Mouse (Mus musculus) gastrocnemius, adult 2 months (tissue): ENCODE results near the gene Arhgef12. TPM values are rescaled to one million over a fixed set of nuclear protein-coding genes. Genes with fewer than 3 reads are reported as not detected.

ENCODE experiments used
- DNase-seq: peaks from one replicate; pipeline ENCODE4 v3.0.0; 2022
- H3K27ac ChIP-seq: fragments of 200-600 bp; 2 replicates; pipeline ENCODE4 v1.8.1; 2022; ENCODE audit warnings: mild to moderate bottlenecking
- H3K4me3 ChIP-seq: fragments of 200-600 bp; 2 replicates; pipeline ENCODE4 v1.8.1; 2022; ENCODE audit warnings: mild to moderate bottlenecking, moderate library complexity
- CTCF ChIP-seq: fragments of 200-600 bp; IDR thresholded peaks from 2 replicates; pipeline ENCODE4 v1.8.1; 2022; ENCODE audit warnings: antibody characterized with exemption, mild to moderate bottlenecking, moderate library complexity
- intact Hi-C: fragments of 180-260 bp; cut with DNase I; formaldehyde crosslinking; loops from one replicate; pipeline ENCODE4 v1.15.1; 2025
- total RNA-seq, 2 experiments: library from RNA; stranded (reverse); gene quantifications; 2 replicates each; pipeline ENCODE4 v1.2.3; 2021

Gene Arhgef12
- total RNA-seq, 2 experiments from 2014 or later: 41.9 to 61.9 TPM

DNA sequence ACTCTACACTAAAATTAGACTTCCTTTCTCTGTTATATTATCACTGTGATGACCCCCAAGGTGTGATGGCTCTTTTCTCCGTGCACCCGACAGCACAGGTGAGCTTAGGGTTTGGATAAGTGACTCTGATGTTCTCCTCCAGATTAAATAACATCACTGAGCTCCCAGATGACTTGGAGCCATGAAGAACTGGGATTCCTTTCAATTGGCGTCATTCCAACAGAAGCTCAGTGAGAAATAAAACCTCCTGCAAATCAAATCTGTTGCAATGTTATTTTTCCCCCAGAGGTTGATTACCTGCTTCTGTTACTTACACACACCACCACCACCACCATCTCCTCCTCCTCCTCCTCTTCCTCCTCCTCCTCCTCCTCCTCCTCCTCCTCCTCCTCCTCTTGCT, 13.2 kb downstream of the Arhgef12 start:
- no peak for DNase-seq
- intact Hi-C loops: loop anchor here (10.0 kb wide), 1 partner anchor 49 kb away; no protein-coding TSS in a partner anchor
- H3K27ac ChIP-seq: peak overlapping the region; percentile 74
- no peak for TF ChIP-seq CTCF
- H3K4me3 ChIP-seq: peak overlapping the region; percentile 19; the same call in 1 of the 2 replicates

DNA sequence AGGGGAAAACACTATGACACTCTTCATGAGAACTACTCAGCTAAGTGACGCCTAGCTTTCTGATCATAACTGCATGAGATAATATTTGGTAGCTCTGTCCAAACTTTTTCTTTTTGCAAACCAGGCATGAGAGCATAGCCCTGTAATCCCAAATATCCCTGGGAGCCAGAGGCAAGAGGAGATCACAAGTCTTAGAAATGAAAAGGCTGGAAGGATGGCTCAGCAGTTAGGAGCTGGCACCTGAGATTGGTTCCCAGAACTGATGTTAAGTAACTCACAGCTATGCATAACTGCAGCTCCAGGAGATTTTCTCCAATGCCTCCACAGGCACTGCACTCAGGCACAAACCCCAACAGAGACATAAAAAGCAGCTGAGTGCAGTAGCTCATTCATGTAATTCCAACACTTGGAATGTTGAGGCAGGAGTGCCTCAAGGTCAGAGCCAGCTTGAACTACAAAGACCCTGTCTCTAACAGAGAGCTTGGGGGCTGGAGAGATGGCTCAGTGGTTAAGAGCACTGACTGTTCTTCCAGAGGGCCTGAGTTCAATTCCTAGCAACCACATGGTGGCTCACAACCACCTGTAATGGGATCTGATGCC, 21.3 kb downstream of the Arhgef12 start:
- DNase-seq: no peak
- intact Hi-C loops: no loop called here
- H3K27ac ChIP-seq: peak overlapping the region; percentile 70

GRCm38 (mm10) chr9:43084496-43085362, 22.3 kb downstream of the Arhgef12 start:
- no peak for TF ChIP-seq CTCF
- intact Hi-C loops: no loop called here
- H3K27ac ChIP-seq: peak overlapping the region; percentile 70

More for the DNA sequence above, 21.3 kb downstream of the Arhgef12 start:
- no peak overlapping the region for H3K4me3 ChIP-seq
- TF ChIP-seq CTCF: no peak

DNA sequence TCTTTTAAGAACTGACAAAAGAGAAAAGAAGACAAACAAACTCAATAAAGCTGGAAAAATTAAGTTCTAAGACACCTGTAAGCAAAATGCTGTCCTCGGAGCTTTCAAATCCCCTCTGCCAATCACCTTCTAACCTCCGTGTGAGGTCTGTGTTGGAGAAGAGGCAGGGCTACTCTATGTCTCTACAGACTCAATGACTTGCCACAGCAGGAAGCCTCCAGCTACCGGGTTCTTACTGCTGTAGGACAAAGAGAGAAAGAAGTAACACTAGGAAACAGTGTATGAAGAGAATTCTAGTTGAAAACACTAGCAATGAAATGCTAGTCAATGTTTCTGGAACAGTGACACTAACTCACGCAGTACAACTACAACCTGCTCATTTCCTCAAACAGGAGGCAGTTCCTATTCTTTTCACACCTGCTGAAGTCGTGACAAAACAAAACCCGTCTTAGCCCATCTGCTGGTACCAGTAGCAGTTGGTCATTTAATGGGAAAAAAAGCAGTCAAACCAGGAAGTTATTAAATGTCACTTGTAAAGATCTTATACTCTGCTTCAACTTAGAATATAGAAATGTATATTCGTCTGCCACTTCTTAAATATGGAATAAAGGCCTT, 23.5 kb downstream of the Arhgef12 start:
- TF ChIP-seq CTCF: no peak
- intact Hi-C loops: no loop called here
- Histone ChIP-seq H3K4me3 (no peak overlapping the region), H3K27ac (peak overlapping the region; percentile 29; the same call in 1 of the 2 replicates)
- no peak for DNase-seq

More at GRCm38 (mm10) chr9:43084496-43085362, 22.3 kb downstream of the Arhgef12 start:
- no peak overlapping the region for H3K4me3 ChIP-seq
- DNase-seq: no peak

DNA sequence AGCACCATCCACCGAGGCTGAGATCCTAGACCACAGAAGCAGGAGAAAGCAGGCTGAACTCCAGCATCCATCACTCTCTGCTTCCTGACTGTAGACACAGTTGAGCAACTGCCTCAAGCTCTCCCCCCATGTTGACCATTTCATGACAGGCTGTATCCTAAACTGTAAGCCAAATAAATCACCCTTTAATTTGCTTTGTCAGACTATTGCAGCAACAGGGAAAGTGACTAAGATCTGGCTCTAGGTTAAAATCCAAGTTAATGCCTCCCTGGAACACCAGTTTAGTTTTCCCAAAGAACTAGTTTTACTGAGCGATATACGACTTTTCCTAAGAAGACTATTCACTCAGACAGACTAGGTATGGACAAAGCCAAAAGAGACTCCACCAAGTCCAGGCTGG, 28.3 kb downstream of the Arhgef12 start:
- DNase-seq: no peak
- intact Hi-C loops: no loop called here
- Histone ChIP-seq H3K4me3 (no peak overlapping the region), H3K27ac (no peak overlapping the region)
- TF ChIP-seq CTCF: no peak

GRCm38 (mm10) chr9:43076163-43076562, 30.9 kb downstream of the Arhgef12 start:
- TF ChIP-seq CTCF: no peak
- Histone ChIP-seq H3K27ac (peak overlapping the region; percentile 29; the same call in 1 of the 2 replicates), H3K4me3 (no peak overlapping the region)
- DNase-seq: no peak
- intact Hi-C loops: no loop called here

GRCm38 (mm10) chr9:43074611-43075010, 32.4 kb downstream of the Arhgef12 start:
- TF ChIP-seq CTCF: no peak
- intact Hi-C loops: no loop called here
- Histone ChIP-seq H3K27ac (no peak overlapping the region), H3K4me3 (no peak overlapping the region)
- DNase-seq: no peak

GRCm38 (mm10) chr9:43071741-43072140, 35.3 kb downstream of the Arhgef12 start:
- H3K27ac ChIP-seq: no peak overlapping the region
- H3K4me3 ChIP-seq: no peak overlapping the region
- intact Hi-C loops: no loop called here
- no peak for TF ChIP-seq CTCF
- DNase-seq: no peak

DNA sequence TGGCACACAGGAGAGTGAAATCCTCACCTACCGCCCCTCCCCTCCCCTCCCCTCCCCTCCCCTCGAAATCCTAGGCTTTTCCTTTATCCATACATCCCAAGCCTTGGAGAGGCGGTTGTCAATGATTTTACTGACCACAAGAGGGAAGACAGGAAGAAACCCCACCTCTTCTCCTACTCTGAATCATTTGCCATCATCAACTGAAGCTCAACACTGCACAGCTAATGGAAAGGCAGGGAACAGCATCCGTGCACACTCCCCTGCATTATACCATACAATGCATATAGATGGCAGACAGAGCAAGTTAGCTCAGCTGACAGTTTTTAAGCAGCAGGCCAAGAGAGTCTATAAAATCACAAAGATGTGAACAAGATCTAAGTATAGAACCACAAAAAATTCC, 35.9 kb downstream of the Arhgef12 start:
- intact Hi-C loops: no loop called here
- Histone ChIP-seq H3K4me3 (no peak overlapping the region), H3K27ac (no peak overlapping the region)
- no peak for DNase-seq
- TF ChIP-seq CTCF: no peak

GRCm38 (mm10) chr9:43070566-43070965, 36.5 kb downstream of the Arhgef12 start:
- DNase-seq: no peak
- TF ChIP-seq CTCF: no peak
- intact Hi-C loops: no loop called here
- H3K4me3 ChIP-seq: no peak overlapping the region
- H3K27ac ChIP-seq: no peak overlapping the region

- DNase-seq: no peak
- no peak for TF ChIP-seq CTCF
- Histone ChIP-seq H3K4me3 (no peak overlapping the region), H3K27ac (0 out of 2 replicates have a peak overlapping the region, but pooled peaks have one; percentile 8)
- intact Hi-C loops: no loop called here
Measured at GRCm38 (mm10) chr9:43070153-43070552, 36.9 kb downstream of the Arhgef12 start.

- no peak for DNase-seq
- no peak overlapping the region for H3K4me3 ChIP-seq
- TF ChIP-seq CTCF: no peak
- intact Hi-C loops: loop anchor here (2.0 kb wide), 1 partner anchor 15 kb away; no protein-coding TSS in a partner anchor
- 0 out of 2 replicates have a peak overlapping the region, but pooled peaks have one; percentile 1 for H3K27ac ChIP-seq
Measured at GRCm38 (mm10) chr9:43067896-43068295, 39.1 kb downstream of the Arhgef12 start.

DNA sequence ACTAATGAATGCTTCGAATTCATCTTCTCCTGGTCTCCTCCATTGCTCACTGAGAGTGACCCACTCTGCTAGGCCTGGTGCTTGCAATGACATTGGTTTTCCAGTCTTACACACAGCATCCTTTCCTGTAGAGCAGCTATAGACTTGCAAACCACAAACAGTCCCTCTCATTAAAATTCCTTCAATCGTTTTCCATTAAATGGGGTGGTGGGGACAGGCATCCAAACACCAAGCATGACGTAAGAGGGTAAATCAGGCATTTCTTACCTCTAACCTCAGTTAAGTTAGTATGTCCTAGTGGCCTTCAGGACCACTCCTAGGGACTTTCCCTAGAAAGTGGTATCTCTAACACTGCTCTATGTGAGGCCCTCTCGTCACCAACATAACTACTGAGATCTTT, 41.8 kb downstream of the Arhgef12 start:
- no peak overlapping the region for H3K4me3 ChIP-seq
- no peak overlapping the region for H3K27ac ChIP-seq
- intact Hi-C loops: no loop called here

More for the DNA sequence above, 41.8 kb downstream of the Arhgef12 start:
- DNase-seq: no peak
- TF ChIP-seq CTCF: no peak
